Mouse (Mus musculus) heart, embryonic 12.5 days (tissue): ENCODE results near the gene Vopp1. TPM values are rescaled to one million over a fixed set of nuclear protein-coding genes. Genes with fewer than 3 reads are reported as not detected.

ENCODE experiments used
- ATAC-seq: fragments of 200-750 bp; cut with Nextera tagmentation; 2 replicates; pipeline ENCODE4 v1.8.0; 2017; ENCODE audit warnings: moderate TSS enrichment, moderate library complexity; ENCODE audit not compliant: insufficient number of reproducible peaks, low FRiP score
- H3K27ac ChIP-seq: fragments of 300-500 bp; sonication (generic); 2 replicates; pipeline ENCODE4 v1.5.1; 2016; ENCODE audit warnings: mild to moderate bottlenecking, moderate library complexity; ENCODE audit not compliant: poor library complexity, severe bottlenecking
- H3K27me3 ChIP-seq: fragments of 300-500 bp; sonication (generic); replicated peaks from 2 replicates; pipeline ENCODE4 v1.6.1; 2016; ENCODE audit warnings: mild to moderate bottlenecking, moderate library complexity
- H3K36me3 ChIP-seq: fragments of 300-500 bp; sonication (generic); 2 replicates; pipeline ENCODE4 v1.6.1; 2016; ENCODE audit warnings: mild to moderate bottlenecking, moderate library complexity
- H3K4me1 ChIP-seq: fragments of 300-500 bp; sonication (generic); replicated peaks from 2 replicates; pipeline ENCODE4 v1.6.1; 2016; ENCODE audit warnings: mild to moderate bottlenecking
- H3K4me2 ChIP-seq: fragments of 300-500 bp; sonication (generic); 2 replicates; pipeline ENCODE4 v1.6.1; 2016; ENCODE audit warnings: mild to moderate bottlenecking, moderate library complexity
- H3K4me3 ChIP-seq: fragments of 300-500 bp; sonication (generic); 2 replicates; pipeline ENCODE4 v1.5.1; 2016; ENCODE audit warnings: mild to moderate bottlenecking
- H3K9ac ChIP-seq: fragments of 300-500 bp; sonication (generic); 2 replicates; pipeline ENCODE4 v1.6.1; 2016; ENCODE audit warnings: mild to moderate bottlenecking, moderate library complexity
- H3K9me3 ChIP-seq: fragments of 300-500 bp; sonication (generic); replicated peaks from 2 replicates; pipeline ENCODE4 v1.6.1; 2016; ENCODE audit warnings: mild to moderate bottlenecking, moderate library complexity
- WGBS: fragments of 180-500 bp; shearing (Covaris S2); methylation state at CpG from one replicate; pipeline ENCODE4 v1.1.7; 2016; 5-methylcytosine and 5-hydroxymethylcytosine counted together
- polyA plus RNA-seq: library from polyadenylated mRNA; unstranded; fragments of >200 nt; fragmentation: Nextera tagmentation; extraction: Ambion mirVana; gene quantifications from 2 replicates; pipeline ENCODE4 v1.2.1, GENCODE M21; 2016

The Vopp1 gene
- polyA plus RNA-seq, 1 experiment from 2014 or later: 39.1 TPM

- ATAC-seq: peak; percentile 29
- 85% methylated on average over 2 of the region's 2 CpGs for WGBS
- Histone ChIP-seq H3K4me3 (no peak overlapping the region), H3K27ac (peak overlapping the region; percentile 49), H3K9ac (no peak overlapping the region), H3K36me3 (0 out of 2 replicates have a peak, but pooled peaks cover 3% of the 10 kb centered on the region), H3K27me3 (no peaks in the 10 kb centered on the region), H3K4me2 (no peak overlapping the region), H3K4me1 (peaks cover 5% of the 10 kb centered on the region), H3K9me3 (no peaks in the 10 kb centered on the region)
Measured at GRCm38 (mm10) chr6:57745748-57746129, 79.2 kb downstream of the Vopp1 start.

GRCm38 (mm10) chr6:57744974-57745747, 79.8 kb downstream of the Vopp1 start:
- 0 out of 2 replicates have a peak, but pooled peaks cover 3% of the 10 kb centered on the region for H3K36me3 ChIP-seq
- H3K9me3 ChIP-seq: no peaks in the 10 kb centered on the region
- no peak overlapping the region for H3K9ac ChIP-seq
- H3K27me3 ChIP-seq: no peaks in the 10 kb centered on the region
- peak; percentile 95 for ATAC-seq
- peaks cover 5% of the 10 kb centered on the region for H3K4me1 ChIP-seq
- H3K27ac ChIP-seq: peak overlapping the region; percentile 59
- 63% methylated on average over 4 of the region's 4 CpGs for WGBS
- H3K4me3 ChIP-seq: no peak overlapping the region
- no peak overlapping the region for H3K4me2 ChIP-seq

GRCm38 (mm10) chr6:57744123-57744522, 80.8 kb downstream of the Vopp1 start:
- Histone ChIP-seq H3K4me1 (peaks cover 5% of the 10 kb centered on the region), H3K9ac (no peak overlapping the region), H3K9me3 (no peaks in the 10 kb centered on the region), H3K36me3 (0 out of 2 replicates have a peak, but pooled peaks cover 3% of the 10 kb centered on the region), H3K27me3 (no peaks in the 10 kb centered on the region), H3K27ac (no peak overlapping the region), H3K4me3 (no peak overlapping the region), H3K4me2 (no peak overlapping the region)
- 80% methylated on average over 2 of the region's 2 CpGs for WGBS
- ATAC-seq: no peak

GRCm38 (mm10) chr6:57743333-57743732, 81.6 kb downstream of the Vopp1 start:
- H3K36me3 ChIP-seq: 0 out of 2 replicates have a peak, but pooled peaks cover 2% of the 10 kb centered on the region
- no peak overlapping the region for H3K27ac ChIP-seq
- H3K9me3 ChIP-seq: no peaks in the 10 kb centered on the region
- no peak overlapping the region for H3K9ac ChIP-seq
- no peak overlapping the region for H3K4me3 ChIP-seq
- WGBS: 61% methylated on average over 2 of the region's 2 CpGs
- peaks cover 5% of the 10 kb centered on the region for H3K4me1 ChIP-seq
- 0 out of 2 replicates have a peak, but pooled peaks have one; percentile 47 for ATAC-seq
- H3K4me2 ChIP-seq: no peak overlapping the region
- no peaks in the 10 kb centered on the region for H3K27me3 ChIP-seq

GRCm38 (mm10) chr6:57742749-57743148, 82.2 kb downstream of the Vopp1 start:
- WGBS: 77% methylated on average over 1 of the region's 1 CpGs
- ATAC-seq: no peak
- no peaks in the 10 kb centered on the region for H3K27me3 ChIP-seq
- H3K4me2 ChIP-seq: no peak overlapping the region
- peaks cover 5% of the 10 kb centered on the region for H3K4me1 ChIP-seq
- H3K9ac ChIP-seq: no peak overlapping the region
- no peak overlapping the region for H3K4me3 ChIP-seq
- no peak overlapping the region for H3K27ac ChIP-seq
- no peaks in the 10 kb centered on the region for H3K9me3 ChIP-seq
- H3K36me3 ChIP-seq: no peaks in the 10 kb centered on the region

- Histone ChIP-seq H3K9me3 (no peaks in the 10 kb centered on the region), H3K4me1 (peaks cover 5% of the 10 kb centered on the region), H3K4me2 (no peak overlapping the region), H3K36me3 (peaks cover 12% of the 10 kb centered on the region), H3K27me3 (no peaks in the 10 kb centered on the region), H3K27ac (no peak overlapping the region), H3K9ac (no peak overlapping the region), H3K4me3 (no peak overlapping the region)
- no peak for ATAC-seq
- WGBS: 79% methylated on average over 1 of the region's 1 CpGs
Measured at GRCm38 (mm10) chr6:57721347-57721746, 103.6 kb downstream of the Vopp1 start.

GRCm38 (mm10) chr6:57711726-57712125, 113.2 kb downstream of the Vopp1 start:
- peaks cover 6% of the 10 kb centered on the region for H3K36me3 ChIP-seq
- H3K4me2 ChIP-seq: no peak overlapping the region
- H3K9ac ChIP-seq: no peak overlapping the region
- ATAC-seq: no peak
- H3K9me3 ChIP-seq: no peaks in the 10 kb centered on the region
- 14% methylated on average over 1 of the region's 1 CpGs for WGBS
- no peaks in the 10 kb centered on the region for H3K27me3 ChIP-seq
- H3K4me1 ChIP-seq: 0 out of 2 replicates have a peak, but pooled peaks cover 4% of the 10 kb centered on the region
- no peak overlapping the region for H3K4me3 ChIP-seq
- no peak overlapping the region for H3K27ac ChIP-seq

- Histone ChIP-seq H3K36me3 (no peaks in the 10 kb centered on the region), H3K9me3 (no peaks in the 10 kb centered on the region), H3K9ac (no peak overlapping the region), H3K4me3 (no peak overlapping the region), H3K27ac (no peak overlapping the region), H3K27me3 (no peaks in the 10 kb centered on the region), H3K4me1 (0 out of 2 replicates have a peak, but pooled peaks cover 9% of the 10 kb centered on the region), H3K4me2 (no peak overlapping the region)
- 85% methylated on average over 1 of the region's 1 CpGs for WGBS
- ATAC-seq: no peak
Measured at GRCm38 (mm10) chr6:57706721-57707120, 118.2 kb downstream of the Vopp1 start.

GRCm38 (mm10) chr6:57703703-57704102, 121.3 kb downstream of the Vopp1 start:
- 22% methylated on average over 2 of the region's 2 CpGs for WGBS
- ATAC-seq: peak; percentile 26; the same call in 1 of the 2 replicates
- Histone ChIP-seq H3K27ac (peak overlapping the region; percentile 94), H3K4me2 (peak overlapping the region; percentile 82), H3K4me1 (0 out of 2 replicates have a peak, but pooled peaks cover 11% of the 10 kb centered on the region), H3K9ac (peak overlapping the region; percentile 78), H3K36me3 (no peaks in the 10 kb centered on the region), H3K9me3 (no peaks in the 10 kb centered on the region), H3K27me3 (no peaks in the 10 kb centered on the region), H3K4me3 (peak overlapping the region; percentile 79)

GRCm38 (mm10) chr6:57702743-57703499, 122.0 kb downstream of the Vopp1 start:
- Histone ChIP-seq H3K4me2 (peak overlapping the region; percentile 82), H3K4me1 (0 out of 2 replicates have a peak, but pooled peaks cover 11% of the 10 kb centered on the region), H3K36me3 (no peaks in the 10 kb centered on the region), H3K4me3 (peak overlapping the region; percentile 79), H3K27ac (peak overlapping the region; percentile 94), H3K9me3 (no peaks in the 10 kb centered on the region), H3K27me3 (no peaks in the 10 kb centered on the region), H3K9ac (peak overlapping the region; percentile 78)
- ATAC-seq: peak; percentile 99
- under 1% methylated on average over 59 of the region's 59 CpGs for WGBS

- peak within 1 kb of the TSS; percentile 78 for H3K9ac ChIP-seq
- H3K9me3 ChIP-seq: no peaks in the 10 kb centered on the region
- no peaks in the 10 kb centered on the region for H3K27me3 ChIP-seq
- peak; percentile 45; the same call in 1 of the 2 replicates for ATAC-seq
- H3K4me3 ChIP-seq: peak within 1 kb of the TSS; percentile 79
- peak within 1 kb of the TSS; percentile 94 for H3K27ac ChIP-seq
- H3K4me1 ChIP-seq: 0 out of 2 replicates have a peak, but pooled peaks cover 11% of the 10 kb centered on the region
- H3K36me3 ChIP-seq: no peaks in the 10 kb centered on the region
- 0% methylated on average over 10 of the region's 10 CpGs for WGBS
- peak within 1 kb of the TSS; percentile 82 for H3K4me2 ChIP-seq
Measured at GRCm38 (mm10) chr6:57702376-57702742, 122.6 kb downstream of the Vopp1 start, which contains the start of gene Lancl2. TSS of gene Lancl2 (plus strand) at chr6:57702540.
